Mouse (Mus musculus): Measurements from ENCODE around the gene Klk1b1.

DNA sequence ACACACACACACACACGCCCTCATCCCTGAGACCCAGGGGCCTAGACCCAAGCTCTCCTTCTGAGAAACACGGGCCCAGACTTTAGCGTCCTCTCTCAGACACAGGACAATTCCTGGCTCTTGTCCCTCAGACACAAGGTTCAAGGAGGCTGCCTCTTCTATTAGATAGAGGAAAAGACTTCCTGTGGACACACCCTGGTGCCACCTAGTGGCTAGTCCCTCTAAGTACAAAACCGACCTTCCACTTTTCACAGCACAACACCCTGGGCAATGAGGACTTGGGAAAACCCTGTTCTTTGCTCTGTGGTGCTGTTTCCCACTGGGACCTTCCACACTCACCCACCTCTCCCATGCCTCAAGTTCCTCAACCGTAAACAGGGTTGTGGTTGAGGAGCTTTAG is 40.6 kb upstream of the Klk1b1 start:
- no peak for TF ChIP-seq CTCF (IDR thresholded peaks at IDR 0.05; ENCODE audit: borderline replicate concordance, insufficient read depth, low read length)
- TF ChIP-seq POLR2A (IDR thresholded peaks at IDR 0.05; ENCODE audit: low read depth, low read length) = no peak
